In genomic region chr14:92958138-92958537, GRCm38 (mm10) we compare ENCODE assay signal across 16 mouse cellular contexts.
DNase-seq lines count a peak whose midpoint lies in the region; ATAC-seq and TF ChIP-seq lines count a peak whose summit lies in the region.
"Had no signal": no experiment of that assay in that cellular context is flagged by ENCODE, and none has a peak within 500 bp of the region (broad histone marks: within the 10 kb centered on the region; RNA-seq: fewer than 3 reads in every experiment).

No protein-coding gene starts in this region.

- H3K9ac ChIP-seq in hindbrain, embryonic 11.5 days (ENCODE audit: low read depth, low read length), result no peak overlapping the region
- no peak overlapping the region for H3K9ac ChIP-seq in forebrain, embryonic 11.5 days (ENCODE audit: low read length)
- H3K9ac ChIP-seq: heart, embryonic 13.5 days; limb, embryonic 12.5 days; stomach, embryonic 15.5 days had no signal

- no peak overlapping the region for H3K27ac ChIP-seq in hindbrain, embryonic 11.5 days (ENCODE audit: low read depth, low read length)
- H3K27ac ChIP-seq in hindbrain, embryonic 10.5 days, result no peak overlapping the region; the same call in 1 of the 2 replicates
- no peak overlapping the region for H3K27ac ChIP-seq in forebrain, embryonic 11.5 days (ENCODE audit: low read depth, low read length)
- H3K27ac ChIP-seq: heart, embryonic 13.5 days; limb, embryonic 12.5 days; stomach, embryonic 15.5 days had no signal

- no peak for TF ChIP-seq POLR2A in lung, adult 2 months (IDR thresholded peaks at IDR 0.05; ENCODE audit: borderline replicate concordance, extremely low read depth, low read depth, low read length)

- H3K4me3 ChIP-seq in hindbrain, embryonic 11.5 days (ENCODE audit: low read depth, low read length), result no peak overlapping the region
- H3K4me3 ChIP-seq in hindbrain, embryonic 10.5 days, result no peak overlapping the region
- no peak overlapping the region for H3K4me3 ChIP-seq in forebrain, embryonic 11.5 days (ENCODE audit: low read depth, low read length)
- H3K4me3 ChIP-seq in lung, adult 2 months (replicated peaks; ENCODE audit: extremely low read depth, low read depth, low read length), result no peak overlapping the region
- H3K4me3 ChIP-seq: heart, embryonic 13.5 days; limb, embryonic 12.5 days; stomach, embryonic 15.5 days had no signal

- ATAC-seq in hindbrain, embryonic 11.5 days (ENCODE audit: low FRiP score), result peak; percentile 56
- peak; percentile 91 for ATAC-seq in forebrain, embryonic 11.5 days (replicated peaks; ENCODE audit: low FRiP score)

- H3K4me1 ChIP-seq in hindbrain, embryonic 11.5 days (replicated peaks; ENCODE audit: control insufficient read depth, insufficient read depth, low read length), result no peaks in the 10 kb centered on the region
- H3K4me1 ChIP-seq in hindbrain, embryonic 10.5 days (replicated peaks), result peaks cover 7% of the 10 kb centered on the region
- H3K4me1 ChIP-seq in forebrain, embryonic 11.5 days (replicated peaks; ENCODE audit: control insufficient read depth, insufficient read depth, low read length), result peaks cover 5% of the 10 kb centered on the region; the same call in 1 of the 2 replicates
- H3K4me1 ChIP-seq in lung, adult 2 months (ENCODE audit: control insufficient read depth, insufficient read depth, low read length), result no peaks in the 10 kb centered on the region
- H3K4me1 ChIP-seq: heart, embryonic 13.5 days; limb, embryonic 12.5 days; stomach, embryonic 15.5 days had no signal

- no peaks in the 10 kb centered on the region for H3K36me3 ChIP-seq in hindbrain, embryonic 11.5 days (ENCODE audit: control insufficient read depth, insufficient read depth, low read length)
- no peaks in the 10 kb centered on the region for H3K36me3 ChIP-seq in hindbrain, embryonic 10.5 days
- H3K36me3 ChIP-seq in forebrain, embryonic 11.5 days (ENCODE audit: control insufficient read depth, insufficient read depth, low read length), result no peaks in the 10 kb centered on the region
- H3K36me3 ChIP-seq: G1E; heart, embryonic 13.5 days; limb, embryonic 12.5 days; stomach, embryonic 15.5 days had no signal

- no peak for DNase-seq in hindbrain, embryonic 11.5 days (ENCODE audit: low spot score)
- no peak for DNase-seq in hindbrain, embryonic 10.5 days (ENCODE audit: low spot score)
- peak; percentile 19 to 21 for DNase-seq in cerebellum, adult 18-20 months
- peak; percentile 50 for DNase-seq in forebrain, embryonic 11.5 days (ENCODE audit: low spot score)
- DNase-seq in mesoderm, embryonic 11.5 days (ENCODE audit: low read depth, low spot score), result peak; percentile 2
- no peak for DNase-seq in right cerebral cortex, postnatal 10 days (ENCODE audit: low spot score in 2 of 2)
- no peak for DNase-seq in adrenal gland, adult (ENCODE audit: inconsistent age in 2 of 2, low spot score in 1 of 2)
- DNase-seq in lung, adult 2 months, result no peak
- DNase-seq: gastrocnemius, postnatal 25 days; kidney, postnatal 10 days; right cerebral cortex, postnatal 4 days; thymus, postnatal 25 days had no signal

- 13% methylated on average over 2 of the region's 2 CpGs for WGBS in hindbrain, embryonic 11.5 days
- 31% methylated on average over 2 of the region's 2 CpGs for WGBS in hindbrain, embryonic 10.5 days
- WGBS in forebrain, embryonic 11.5 days, result 6% methylated on average over 2 of the region's 2 CpGs
- WGBS in lung, adult 2 months, result 53% methylated on average over 2 of the region's 2 CpGs

- H3K9me3 ChIP-seq in hindbrain, embryonic 11.5 days (ENCODE audit: control insufficient read depth, low read length), result no peaks in the 10 kb centered on the region
- no peaks in the 10 kb centered on the region for H3K9me3 ChIP-seq in hindbrain, embryonic 10.5 days
- no peaks in the 10 kb centered on the region for H3K9me3 ChIP-seq in forebrain, embryonic 11.5 days (ENCODE audit: control insufficient read depth, low read length)
- H3K9me3 ChIP-seq: heart, embryonic 13.5 days; limb, embryonic 12.5 days; stomach, embryonic 15.5 days had no signal

- H3K4me2 ChIP-seq in hindbrain, embryonic 11.5 days (replicated peaks; ENCODE audit: low read depth, low read length), result no peak overlapping the region
- no peak overlapping the region for H3K4me2 ChIP-seq in forebrain, embryonic 11.5 days (ENCODE audit: low read depth, low read length, severe bottlenecking)
- H3K4me2 ChIP-seq: heart, embryonic 13.5 days; limb, embryonic 12.5 days; stomach, embryonic 15.5 days had no signal

- TF ChIP-seq CTCF in lung, adult 2 months (IDR thresholded peaks at IDR 0.05; ENCODE audit: insufficient read depth, low read length), result no peak

- no peaks in the 10 kb centered on the region for H3K27me3 ChIP-seq in hindbrain, embryonic 11.5 days (ENCODE audit: control insufficient read depth, insufficient read depth, low read length)
- no peaks in the 10 kb centered on the region for H3K27me3 ChIP-seq in hindbrain, embryonic 10.5 days (ENCODE audit: insufficient read depth, poor library complexity, severe bottlenecking)
- H3K27me3 ChIP-seq in forebrain, embryonic 11.5 days (ENCODE audit: control insufficient read depth, insufficient read depth, low read length), result no peaks in the 10 kb centered on the region
- H3K27me3 ChIP-seq: heart, embryonic 13.5 days; limb, embryonic 12.5 days; stomach, embryonic 15.5 days had no signal

Comparison
In these comparisons a context has a peak if more than half of its experiments do, and no peak if none do; other contexts are left out.
1. DNase-seq: peak in cerebellum, adult 18-20 months (2 of 2), forebrain, embryonic 11.5 days (single experiment) and mesoderm, embryonic 11.5 days (single experiment); none in hindbrain, embryonic 11.5 days (single experiment), hindbrain, embryonic 10.5 days (single experiment), right cerebral cortex, postnatal 10 days (0 of 2), adrenal gland, adult (0 of 2) and lung, adult 2 months (single experiment).